Mouse (Mus musculus): ENCODE results near the gene Wdr4.
"Not testable (repeated sequence)": the region's sequence is repeated elsewhere in the genome, so short reads cannot be mapped to it uniquely, and the experiment has no call there.

Gene Wdr4

GRCm38 (mm10) chr17:31519946-31520838, at the start of gene Wdr4, which contains the start of gene Ndufv3:
Gene Wdr4, minus strand, starts transcription at chr17:31519980.
Gene Ndufv3, plus strand, starts transcription at chr17:31520115.
- DNase-seq (ENCODE audit: low read depth): peak; percentile 100

- no peak for DNase-seq (ENCODE audit: low read depth)
These were observed 46.5 kb upstream of the Wdr4 start for GRCm38 (mm10) chr17:31566276-31566675.

GRCm38 (mm10) chr17:31565141-31566056, 45.6 kb upstream of the Wdr4 start:
- DNase-seq (ENCODE audit: low read depth): peak; percentile 80

- no peak for DNase-seq (ENCODE audit: low read depth)
These were observed 45.0 kb upstream of the Wdr4 start for GRCm38 (mm10) chr17:31564858-31565140.

- DNase-seq (ENCODE audit: low read depth): peak; percentile 100
These were observed 44.5 kb upstream of the Wdr4 start, which contains the start of gene Pknox1 for GRCm38 (mm10) chr17:31564015-31564857. Gene Pknox1, plus strand, starts transcription at chr17:31564734.

- peak; percentile 70 for DNase-seq (ENCODE audit: low read depth)
These were observed 43.8 kb upstream of the Wdr4 start for GRCm38 (mm10) chr17:31563632-31564014.

GRCm38 (mm10) chr17:31559021-31559789, 39.4 kb upstream of the Wdr4 start:
- no peak for DNase-seq (ENCODE audit: low read depth)

- DNase-seq (ENCODE audit: low read depth): peak; percentile 48
These were observed 38.3 kb upstream of the Wdr4 start for GRCm38 (mm10) chr17:31557947-31558542.

GRCm38 (mm10) chr17:31557124-31557880, 37.5 kb upstream of the Wdr4 start:
- no peak for DNase-seq (ENCODE audit: low read depth)

GRCm38 (mm10) chr17:31556253-31556652, 36.5 kb upstream of the Wdr4 start:
- DNase-seq (ENCODE audit: low read depth): no peak

- not testable (repeated sequence) for DNase-seq (ENCODE audit: low read depth)
These were observed 32.8 kb upstream of the Wdr4 start for GRCm38 (mm10) chr17:31552601-31553000.

GRCm38 (mm10) chr17:31549389-31549788, 29.6 kb upstream of the Wdr4 start:
- DNase-seq (ENCODE audit: low read depth): no peak

- DNase-seq (ENCODE audit: low read depth): no peak
These were observed 28.2 kb upstream of the Wdr4 start for GRCm38 (mm10) chr17:31547974-31548373.

GRCm38 (mm10) chr17:31546444-31547196, 26.8 kb upstream of the Wdr4 start:
- no peak for DNase-seq (ENCODE audit: low read depth)

GRCm38 (mm10) chr17:31543574-31543973, 23.8 kb upstream of the Wdr4 start:
- no peak for DNase-seq (ENCODE audit: low read depth)

GRCm38 (mm10) chr17:31541460-31541831, 21.7 kb upstream of the Wdr4 start:
- DNase-seq (ENCODE audit: low read depth): no peak

- DNase-seq (ENCODE audit: low read depth): no peak
These were observed 21.2 kb upstream of the Wdr4 start for GRCm38 (mm10) chr17:31540809-31541459.

- no peak for DNase-seq (ENCODE audit: low read depth)
These were observed 20.3 kb upstream of the Wdr4 start for GRCm38 (mm10) chr17:31540101-31540500.
